In the genomic region with DNA sequence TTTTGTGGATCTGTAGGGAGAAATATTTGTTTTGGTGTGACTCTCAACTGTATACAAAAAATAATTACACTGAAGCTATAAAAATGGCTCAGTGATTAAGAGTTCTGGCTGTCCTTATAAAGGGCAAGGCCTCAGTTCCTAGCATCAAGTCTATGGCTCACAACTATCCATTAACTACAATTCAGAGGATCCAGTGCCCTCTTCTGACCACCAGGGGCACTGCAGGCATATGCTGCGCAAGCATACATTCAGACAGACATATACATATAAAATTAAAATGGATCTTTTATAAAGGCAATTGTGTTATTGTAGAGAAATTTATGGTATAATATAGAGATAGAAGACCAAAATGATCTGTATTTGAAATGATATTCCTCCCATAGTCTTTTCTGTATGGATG, we compare ENCODE assay signal across 10 mouse cellular contexts.
DNase-seq lines count a peak whose midpoint lies in the region; ATAC-seq and TF ChIP-seq lines count a peak whose summit lies in the region.
"Had no signal": no experiment of that assay in that cellular context is flagged by ENCODE, and none has a peak within 500 bp of the region (broad histone marks: within the 10 kb centered on the region; RNA-seq: fewer than 3 reads in every experiment).

No protein-coding gene starts in this region.

- 100% methylated on average over 1 of the region's 1 CpGs for WGBS in intestine, postnatal 0 days
- WGBS in intestine, embryonic 15.5 days = 95% methylated on average over 1 of the region's 1 CpGs

- peak; percentile 68 for TF ChIP-seq CTCF in intestine, postnatal 0 days (IDR thresholded peaks at IDR 0.05; ENCODE audit: low read depth)
- TF ChIP-seq CTCF in testis, adult 2 months (IDR thresholded peaks at IDR 0.05; ENCODE audit: control insufficient read depth, insufficient read depth, insufficient replicate concordance, low read depth, low read length) = 0 out of 2 replicates have a peak, but pooled peaks have one; percentile 23

- H3K9me3 ChIP-seq in intestine, postnatal 0 days (ENCODE audit: control insufficient read depth) = no peaks in the 10 kb centered on the region
- no peaks in the 10 kb centered on the region for H3K9me3 ChIP-seq in intestine, embryonic 15.5 days

- H3K27ac ChIP-seq in intestine, postnatal 0 days (ENCODE audit: low read depth, low read length) = no peak overlapping the region
- no peak overlapping the region for H3K27ac ChIP-seq in intestine, embryonic 15.5 days
- H3K27ac ChIP-seq in testis, adult 2 months (ENCODE audit: control insufficient read depth, insufficient read depth, low read depth, low read length) = no peak overlapping the region
- H3K27ac ChIP-seq: limb, embryonic 12.5 days had no signal

- no peaks in the 10 kb centered on the region for H3K27me3 ChIP-seq in intestine, postnatal 0 days (replicated peaks; ENCODE audit: control insufficient read depth, insufficient read depth, low read length)
- H3K27me3 ChIP-seq in intestine, embryonic 15.5 days (replicated peaks) = no peaks in the 10 kb centered on the region
- H3K27me3 ChIP-seq in testis, adult 2 months (ENCODE audit: control insufficient read depth, insufficient read depth, low read length) = no peaks in the 10 kb centered on the region
- H3K27me3 ChIP-seq: limb, embryonic 12.5 days had no signal

- no peak for DNase-seq in testis, postnatal 14 days (ENCODE audit: low spot score)
- DNase-seq in R1 (ENCODE audit: low read depth, low spot score) = peak; percentile 43
- no peak for DNase-seq in left cerebral cortex, adult 18-20 months (ENCODE audit: low spot score in 2 of 2)
- DNase-seq in spleen, postnatal 10 days (ENCODE audit: low spot score in 2 of 2) = no peak

- TF ChIP-seq POLR2A in testis, adult 2 months (IDR thresholded peaks at IDR 0.05; ENCODE audit: control insufficient read depth, low read depth, low read length) = no peak

- H3K9ac ChIP-seq in intestine, postnatal 0 days (ENCODE audit: low read depth, low read length) = no peak overlapping the region
- no peak overlapping the region for H3K9ac ChIP-seq in intestine, embryonic 15.5 days
- H3K9ac ChIP-seq: limb, embryonic 12.5 days had no signal

- H3K36me3 ChIP-seq in intestine, postnatal 0 days (ENCODE audit: control insufficient read depth, insufficient read depth) = no peaks in the 10 kb centered on the region
- H3K36me3 ChIP-seq in intestine, embryonic 15.5 days = no peaks in the 10 kb centered on the region
- no peaks in the 10 kb centered on the region for H3K36me3 ChIP-seq in testis, adult 2 months (ENCODE audit: control insufficient read depth, insufficient read depth, low read length)
- H3K36me3 ChIP-seq: limb, embryonic 12.5 days had no signal

- no peak overlapping the region for H3K4me3 ChIP-seq in intestine, postnatal 0 days (ENCODE audit: low read depth, low read length)
- no peak overlapping the region for H3K4me3 ChIP-seq in intestine, embryonic 15.5 days (replicated peaks)
- no peak overlapping the region for H3K4me3 ChIP-seq in testis, adult 2 months (ENCODE audit: control insufficient read depth, low read depth, low read length)
- H3K4me3 ChIP-seq: limb, embryonic 12.5 days had no signal

- H3K4me1 ChIP-seq in intestine, postnatal 0 days (replicated peaks; ENCODE audit: control insufficient read depth, insufficient read depth, low read length) = no peaks in the 10 kb centered on the region
- 0 out of 2 replicates have a peak, but pooled peaks cover 10% of the 10 kb centered on the region for H3K4me1 ChIP-seq in intestine, embryonic 15.5 days (replicated peaks)
- no peaks in the 10 kb centered on the region for H3K4me1 ChIP-seq in testis, adult 2 months (ENCODE audit: control insufficient read depth, insufficient read depth, low read length)

- H3K4me2 ChIP-seq in intestine, postnatal 0 days (replicated peaks; ENCODE audit: low read depth) = no peak overlapping the region
- no peak overlapping the region for H3K4me2 ChIP-seq in intestine, embryonic 15.5 days (replicated peaks)
- H3K4me2 ChIP-seq: limb, embryonic 12.5 days had no signal

- no peak for ATAC-seq in intestine, postnatal 0 days
- ATAC-seq in intestine, embryonic 15.5 days = no peak
- ATAC-seq in megakaryocyte-erythroid progenitor cell, adult 5-6 weeks (replicated peaks; ENCODE audit: low FRiP score, low TSS enrichment, poor library complexity, severe bottlenecking) = peak; percentile 81
- ATAC-seq: hindbrain, embryonic 16.5 days had no signal
